Mouse (Mus musculus) monocyte, adult 2 months (primary cell): ENCODE data around the gene Prpf3.
"Not testable (repeated sequence)": the region's sequence is repeated elsewhere in the genome, so short reads cannot be mapped to it uniquely, and the experiment has no call there.

Experiments used
- DNase-seq, 2 experiments: peaks; one replicate each; pipeline ENCODE4 v3.0.0; 2022; ENCODE audit warnings: low spot score in 2 of 2, low read depth in 1 of 2

Prpf3 gene

DNA sequence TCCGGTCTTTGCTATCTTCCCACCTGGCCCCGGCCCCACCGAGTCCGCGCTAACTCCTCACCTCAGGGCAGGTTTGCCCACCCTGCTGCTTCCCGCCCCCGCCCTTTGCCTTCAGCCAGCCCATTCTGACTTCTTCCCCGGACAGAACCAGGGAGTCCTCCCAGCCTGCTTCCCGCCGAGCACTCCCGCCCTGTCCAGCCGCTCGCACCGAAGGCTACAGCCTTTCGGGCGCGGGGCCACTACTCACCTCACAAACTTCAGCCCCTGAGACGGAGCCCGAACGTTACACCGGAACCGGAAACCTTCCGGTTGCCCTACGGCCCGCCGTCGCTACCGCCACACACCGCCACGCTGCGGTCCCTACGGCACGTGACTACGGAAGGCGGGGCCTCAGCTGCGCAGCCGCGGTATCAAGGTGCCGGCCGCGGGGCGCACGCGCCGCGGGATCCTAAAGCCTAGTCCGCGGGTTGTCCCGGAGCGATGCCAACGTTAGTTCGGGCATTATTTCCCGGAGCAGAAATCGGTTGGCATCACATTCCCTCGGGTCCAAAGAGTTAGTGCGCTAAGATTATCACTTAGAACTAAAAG lies at the start of gene Prpf3:
Gene Prpf3, minus strand, starts transcription at position 384 of the 588 bp plus-strand sequence.
- peak; percentile 70 to 91 for DNase-seq

DNA sequence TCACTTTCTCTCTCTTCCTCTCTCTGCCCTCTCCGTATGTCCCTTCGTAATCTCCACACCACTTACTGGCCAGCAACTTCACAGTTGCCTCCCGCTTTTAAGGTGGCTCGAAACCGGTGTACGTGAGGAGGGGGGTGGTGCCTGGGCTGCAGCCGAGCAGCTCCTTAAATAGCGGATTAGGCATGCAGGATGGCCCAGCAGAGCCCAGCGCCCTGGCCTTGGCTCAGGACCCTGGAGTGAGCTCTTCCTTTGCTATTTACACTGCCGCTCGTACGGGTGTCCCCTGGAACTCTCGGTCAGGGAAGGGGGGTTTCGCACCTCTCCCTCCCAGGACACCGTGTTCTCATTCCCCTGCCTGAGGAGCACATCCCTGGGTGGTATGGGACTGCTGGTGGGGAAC lies 48.9 kb upstream of the Prpf3 start, which contains the start of gene Car14:
Gene Car14, minus strand, starts transcription at position 124 of the 400 bp plus-strand sequence.
- no peak for DNase-seq

DNA sequence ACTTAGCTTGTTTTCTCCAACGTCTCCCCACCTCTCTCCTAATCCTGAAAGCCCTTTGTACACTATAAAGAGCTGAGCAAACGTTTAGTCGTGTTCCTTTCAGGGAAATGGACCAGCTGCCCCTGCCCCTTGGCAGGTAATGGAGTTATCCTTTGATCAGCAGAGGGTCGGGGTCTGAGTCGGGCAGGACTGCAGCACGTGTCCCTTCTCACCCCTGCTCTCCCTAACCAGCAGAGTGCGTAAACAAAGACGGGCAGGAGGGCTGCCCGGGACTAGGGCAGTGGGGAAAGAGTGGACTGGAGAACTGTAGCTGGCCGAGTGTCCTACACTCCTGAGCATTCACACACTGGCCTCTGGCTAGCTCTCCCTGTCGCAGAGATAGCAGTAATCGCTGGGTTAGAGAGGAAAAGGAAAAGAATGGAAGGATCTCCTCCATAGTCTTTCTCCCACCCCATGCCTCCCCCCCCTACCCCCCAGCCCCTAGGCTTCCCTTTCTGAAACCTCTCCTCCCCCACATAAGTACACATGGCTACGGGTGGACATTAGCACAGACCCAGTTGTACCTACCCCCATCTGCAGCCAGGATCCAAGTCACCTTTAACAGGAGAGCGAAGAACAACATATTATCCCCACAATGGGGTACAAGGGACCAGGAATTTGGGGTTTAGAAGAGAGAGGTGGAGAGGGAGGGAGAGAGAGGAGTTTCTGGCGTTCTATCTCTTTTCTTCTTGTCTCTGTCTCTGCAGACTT lies 48.2 kb upstream of the Prpf3 start:
- DNase-seq = no peak

DNA sequence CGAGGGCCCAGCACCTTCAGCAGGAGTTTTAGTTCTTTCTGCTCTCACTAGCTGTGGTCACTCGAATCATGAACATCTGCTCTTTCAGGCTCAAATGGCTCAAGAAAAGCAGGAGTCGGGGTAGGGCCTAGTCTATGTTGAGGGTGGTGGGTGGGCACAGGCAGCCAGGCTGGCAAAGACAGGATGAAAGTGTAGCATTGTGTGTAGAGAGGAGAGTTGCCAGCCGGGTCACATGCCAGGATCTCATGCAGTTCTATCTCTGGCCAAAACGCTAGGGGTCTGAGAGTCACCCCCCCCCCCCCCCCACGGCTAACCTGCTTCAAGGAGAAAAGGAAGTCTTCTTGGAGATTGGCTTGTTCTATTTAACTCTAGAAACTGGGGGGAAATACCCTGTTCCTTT lies 47.0 kb upstream of the Prpf3 start:
- DNase-seq = no peak

GRCm38 (mm10) chr3:95902373-95902625 lies 46.6 kb upstream of the Prpf3 start:
- no peak for DNase-seq

GRCm38 (mm10) chr3:95901616-95902372 lies 46.1 kb upstream of the Prpf3 start:
- DNase-seq = no peak

DNA sequence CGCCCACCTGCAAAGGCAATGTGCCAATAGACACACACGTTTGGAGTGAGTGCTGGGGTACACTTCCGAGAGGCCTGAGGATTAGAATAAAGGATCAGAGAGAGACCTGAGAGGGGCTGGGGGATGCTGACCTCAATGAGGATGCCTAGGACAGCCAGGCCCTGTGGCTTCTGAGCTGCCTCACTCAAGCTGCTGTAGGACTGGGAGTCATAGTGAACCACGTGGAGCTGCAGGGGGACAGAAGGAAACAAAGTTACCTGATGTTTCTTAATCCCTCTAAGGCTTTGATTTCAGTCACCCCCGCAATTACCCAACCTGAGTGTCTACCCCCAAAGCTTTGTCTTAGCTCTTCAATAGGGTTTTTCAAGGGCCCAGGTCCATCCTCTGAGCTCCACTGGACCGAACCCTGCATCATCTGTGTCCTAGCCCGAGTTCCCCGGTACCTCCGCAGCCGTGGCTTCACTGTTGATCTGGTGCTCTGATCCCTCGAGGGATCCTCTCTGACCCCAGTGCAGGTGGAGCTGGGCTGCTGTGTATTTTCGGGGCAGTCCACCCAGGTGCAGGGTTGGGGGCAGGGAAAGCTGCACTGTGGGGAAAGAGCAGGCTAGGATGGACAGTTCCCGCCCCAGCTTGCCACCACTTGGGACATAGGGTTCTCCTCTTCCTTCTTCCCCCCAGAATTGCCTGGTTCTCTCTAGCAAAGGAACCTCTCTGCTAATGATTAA lies 44.3 kb upstream of the Prpf3 start:
- no peak for DNase-seq

DNA sequence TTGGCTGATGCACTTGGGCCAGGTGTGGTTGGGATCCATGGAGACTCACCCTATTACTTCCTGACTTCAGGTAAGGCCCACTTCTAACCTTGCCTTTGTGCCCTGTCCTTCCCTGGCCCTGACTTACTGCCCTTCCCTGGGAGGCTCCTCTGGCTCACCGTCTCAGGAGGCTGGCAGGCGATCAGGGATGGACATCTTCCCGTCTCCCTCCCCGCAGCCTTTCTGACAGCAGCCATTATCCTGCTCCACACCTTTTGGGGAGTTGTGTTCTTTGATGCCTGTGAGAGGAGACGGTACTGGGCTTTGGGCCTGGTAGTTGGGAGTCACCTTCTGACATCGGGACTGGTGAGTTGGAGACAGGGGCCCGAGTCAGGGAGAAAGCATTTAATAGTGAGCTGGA lies 39.8 kb upstream of the Prpf3 start:
- DNase-seq = not testable (repeated sequence)

GRCm38 (mm10) chr3:95894317-95895160 lies 38.9 kb upstream of the Prpf3 start:
- DNase-seq = no peak

DNA sequence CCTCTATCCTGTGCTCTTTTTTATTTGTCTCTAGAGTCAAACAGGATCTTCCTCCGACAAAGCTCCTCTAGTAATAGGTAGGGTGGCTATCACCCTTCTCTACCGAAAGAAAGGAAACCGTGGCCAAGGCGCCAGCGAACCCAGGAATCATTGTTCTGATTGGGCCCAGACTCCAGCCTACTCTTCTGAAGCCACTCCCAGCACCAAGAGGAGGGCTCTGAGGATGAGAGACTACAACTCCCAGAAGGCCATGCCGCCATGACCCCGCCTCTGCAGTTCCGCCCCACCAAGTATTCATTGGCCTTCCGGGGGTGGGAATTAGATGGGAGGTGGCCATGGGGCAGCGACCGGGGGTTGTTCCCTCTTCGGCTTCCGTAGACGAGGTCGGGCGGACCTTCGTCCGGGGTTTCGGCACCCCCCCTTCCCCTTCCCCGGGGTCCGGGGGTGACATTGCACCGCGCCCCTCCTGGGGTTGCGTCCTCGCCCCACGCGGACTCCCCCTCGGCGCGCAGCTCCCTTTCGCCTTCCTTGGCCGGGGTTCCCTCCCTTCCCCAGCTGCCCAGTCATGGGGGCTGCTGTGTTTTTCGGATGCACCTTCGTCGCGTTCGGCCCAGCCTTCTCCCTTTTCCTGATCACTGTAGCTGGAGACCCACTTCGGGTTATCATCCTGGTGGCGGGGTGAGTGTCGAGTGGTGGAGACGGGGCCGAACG lies 38.1 kb upstream of the Prpf3 start, which contains the start of gene Aph1a:
Gene Aph1a, plus strand, starts transcription at position 364 of the 711 bp plus-strand sequence.
- DNase-seq = peak; percentile 89 to 90

DNA sequence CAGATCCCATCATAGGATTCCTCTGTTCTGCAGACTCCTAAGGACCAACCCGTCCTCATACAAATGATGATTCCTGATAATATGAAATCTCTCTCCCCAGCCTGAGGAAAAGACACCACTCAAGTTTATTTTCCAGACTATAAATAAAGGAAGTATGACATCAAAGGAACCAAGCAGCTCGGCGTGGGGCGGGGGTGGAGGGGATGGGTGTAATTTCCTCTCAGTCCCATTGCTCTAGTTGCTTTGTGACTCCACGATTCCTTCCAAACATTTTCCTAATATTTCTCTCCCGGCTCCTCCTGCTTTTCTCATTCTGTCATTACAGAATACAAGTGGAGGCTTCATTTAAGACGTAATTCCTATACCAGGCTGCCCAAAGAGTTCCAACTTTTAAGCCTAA lies 37.4 kb upstream of the Prpf3 start:
- no peak for DNase-seq

DNA sequence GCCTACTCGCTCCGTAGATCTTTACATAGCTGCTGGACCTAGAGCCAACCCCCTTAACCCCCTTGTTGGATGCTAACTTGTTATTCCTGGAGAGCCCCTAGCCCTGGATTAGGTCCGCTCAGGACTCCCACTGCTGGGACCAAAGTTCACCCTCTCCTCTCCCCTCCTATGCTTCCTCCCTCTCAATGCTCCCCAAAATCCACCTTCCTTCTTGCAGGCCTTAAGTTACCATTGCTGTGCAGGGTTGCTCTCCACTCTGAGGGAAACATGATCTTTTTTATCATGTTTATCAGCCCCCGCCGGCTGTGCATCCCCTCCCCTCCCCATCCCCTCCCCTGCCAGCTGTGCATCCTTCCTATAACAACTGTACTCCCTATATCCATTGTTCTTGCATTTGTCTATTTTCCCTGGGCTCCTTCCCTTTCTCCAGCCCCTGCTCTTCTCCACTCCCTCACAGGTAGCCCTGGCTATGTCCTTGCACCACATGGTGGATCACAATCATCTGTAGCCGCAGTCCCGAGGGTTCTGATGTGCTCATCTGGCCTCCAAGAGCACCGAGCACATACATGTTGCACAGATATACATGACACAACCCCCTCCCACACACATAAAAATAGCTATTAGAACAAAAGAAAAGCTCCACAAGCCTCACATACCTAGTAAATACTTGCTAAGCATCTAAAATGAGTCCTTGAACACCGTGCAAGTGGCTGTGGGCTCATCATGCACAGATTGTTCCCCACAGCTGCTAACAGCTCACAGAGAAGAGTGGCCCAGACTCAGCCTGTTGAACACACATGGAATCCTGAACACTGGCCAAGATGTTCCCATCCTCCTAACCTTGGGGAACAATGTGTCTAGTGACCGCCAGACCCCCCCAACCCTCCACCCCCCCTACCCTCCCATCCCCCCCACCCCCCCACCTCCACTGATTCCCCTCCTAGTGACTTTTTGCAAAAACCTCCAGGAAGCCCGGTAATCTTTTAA lies 36.7 kb upstream of the Prpf3 start:
- DNase-seq = no peak

GRCm38 (mm10) chr3:95891211-95892065 lies 35.8 kb upstream of the Prpf3 start, which contains the start of gene BC028528:
Gene BC028528, minus strand, starts transcription at chr3:95892005.
- DNase-seq = peak in 1 of 2 experiments; percentile 43

GRCm38 (mm10) chr3:95889664-95890063 lies 34.0 kb upstream of the Prpf3 start:
- DNase-seq = no peak

- DNase-seq = no peak
Observed at GRCm38 (mm10) chr3:95887596-95887995, 31.9 kb upstream of the Prpf3 start.

DNA sequence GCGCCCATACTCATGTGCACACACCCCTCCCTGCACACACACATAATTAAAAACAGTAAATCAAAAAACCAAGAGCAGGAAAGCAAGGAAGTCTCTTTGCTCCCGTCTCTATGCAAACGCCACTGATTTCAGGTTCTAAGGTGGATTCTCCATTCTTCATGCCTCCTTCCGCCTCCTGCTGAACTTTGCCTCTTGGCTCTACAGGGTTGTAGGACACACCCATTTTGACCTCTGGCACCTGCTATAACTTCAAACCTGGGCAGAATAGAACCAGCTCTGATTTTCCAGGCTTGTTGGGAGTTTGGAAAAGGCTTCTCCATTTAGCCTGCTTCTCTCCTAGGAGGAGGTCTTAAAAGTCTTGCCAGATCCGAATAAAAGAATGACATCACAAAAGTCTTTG lies 28.7 kb upstream of the Prpf3 start:
- DNase-seq = no peak

GRCm38 (mm10) chr3:95882816-95883425 lies 27.2 kb upstream of the Prpf3 start:
- no peak for DNase-seq
